Mouse (Mus musculus): Measurements from ENCODE around the gene Caml.

Caml gene

GRCm38 (mm10) chr13:55634639-55635127 is 11.9 kb downstream of the Caml start, which contains the start of gene Ddx46:
Gene Ddx46, plus strand, starts transcription at chr13:55635027.
- DNase-seq: peak; percentile 92

GRCm38 (mm10) chr13:55635146-55635571 is 12.4 kb downstream of the Caml start:
- no peak for DNase-seq

GRCm38 (mm10) chr13:55636185-55636983 is 13.6 kb downstream of the Caml start:
- no peak for DNase-seq

- DNase-seq: peak; percentile 85
These were observed 17.7 kb downstream of the Caml start for GRCm38 (mm10) chr13:55640480-55640879.

GRCm38 (mm10) chr13:55644525-55644924 is 21.7 kb downstream of the Caml start:
- DNase-seq: no peak

GRCm38 (mm10) chr13:55650098-55650497 is 27.3 kb downstream of the Caml start:
- no peak for DNase-seq

- DNase-seq: no peak
These were observed 28.2 kb downstream of the Caml start for GRCm38 (mm10) chr13:55650980-55651379.

- peak; percentile 34 for DNase-seq
These were observed 45.7 kb downstream of the Caml start for GRCm38 (mm10) chr13:55668550-55668949.

GRCm38 (mm10) chr13:55672711-55673110 is 49.9 kb downstream of the Caml start:
- DNase-seq: no peak

GRCm38 (mm10) chr13:55677364-55677763 is 54.6 kb downstream of the Caml start:
- DNase-seq: no peak

Data from lung, postnatal 14 days (tissue).